Mouse (Mus musculus) CH12.LX (cell line): ENCODE results near the gene Gm6526.
"Not testable (repeated sequence)": the region's sequence is repeated elsewhere in the genome, so short reads cannot be mapped to it uniquely, and the experiment has no call there.

Experiments used
- CHD1 ChIP-seq: IDR thresholded peaks from 2 replicates; pipeline ENCODE4 v1.6.1; 2012; ENCODE audit warnings: low read depth, low read length, improper control_type of control experiment, inconsistent platforms
- CTCF ChIP-seq, 2 experiments: IDR thresholded peaks in 1 of 2; conservative IDR thresholded peaks in 1 of 2; 2 replicates each; pipeline ENCODE4 v1.5.1; 2011 to 2012; ENCODE audit warnings: low read depth in 2 of 2, low read length in 2 of 2, improper control_type of control experiment in 1 of 2, inconsistent platforms in 1 of 2, mild to moderate bottlenecking in 1 of 2, moderate library complexity in 1 of 2
- HCFC1 ChIP-seq: IDR thresholded peaks from 2 replicates; pipeline ENCODE4 v1.6.1; 2012; ENCODE audit warnings: low read depth, mild to moderate bottlenecking, inconsistent platforms, low read length, improper control_type of control experiment
- MAX ChIP-seq: IDR thresholded peaks from 2 replicates; pipeline ENCODE4 v1.6.1; 2011; ENCODE audit warnings: low read length, improper control_type of control experiment
- POLR2A ChIP-seq: IDR thresholded peaks from 2 replicates; pipeline ENCODE4 v1.6.1; 2011; ENCODE audit warnings: low read depth, mild to moderate bottlenecking, improper control_type of control experiment, low read length
- TBP ChIP-seq: conservative IDR thresholded peaks from 2 replicates; pipeline ENCODE4 v1.6.1; 2011; ENCODE audit warnings: low read depth, low read length, improper control_type of control experiment
- UBTF ChIP-seq: IDR thresholded peaks from 2 replicates; pipeline ENCODE4 v1.6.1; 2012; ENCODE audit warnings: low read depth, mild to moderate bottlenecking, inconsistent platforms, low read length, improper control_type of control experiment, moderate library complexity
- USF1 ChIP-seq: IDR thresholded peaks from 2 replicates; pipeline ENCODE4 v1.6.1; 2014; ENCODE audit warnings: low read depth, mild to moderate bottlenecking, inconsistent platforms, low read length, improper control_type of control experiment
- ZC3H11A ChIP-seq: IDR thresholded peaks from 2 replicates; pipeline ENCODE4 v1.6.1; 2012; ENCODE audit warnings: low read depth, mild to moderate bottlenecking, inconsistent platforms, low read length, improper control_type of control experiment
- ZMIZ1 ChIP-seq: IDR thresholded peaks from 2 replicates; pipeline ENCODE4 v1.6.1; 2012; ENCODE audit warnings: low read depth, mild to moderate bottlenecking, inconsistent platforms, low read length, improper control_type of control experiment

DNA sequence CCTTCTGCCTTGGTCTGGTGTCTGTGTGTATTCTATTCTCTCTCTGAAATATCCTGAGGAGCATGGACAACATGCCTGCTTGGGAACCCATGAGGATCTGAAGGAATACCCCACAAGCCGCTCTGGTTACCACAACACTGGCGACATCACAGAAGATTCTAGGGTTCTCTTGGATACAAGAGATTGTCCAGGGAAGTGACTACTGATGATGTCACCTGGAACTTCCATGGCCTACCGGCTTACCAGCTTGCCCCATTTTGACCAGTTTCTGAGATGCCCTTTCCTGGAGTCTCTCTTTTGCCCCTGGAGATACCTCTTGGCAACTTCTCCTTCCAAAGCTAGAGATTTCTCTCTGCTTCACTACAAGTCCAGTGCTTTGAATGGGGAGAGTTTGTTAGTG lies 20.3 kb upstream of the Gm6526 start, which contains the start of gene Gm16506:
- not testable (repeated sequence) for TF ChIP-seq POLR2A; CTCF (conservative IDR thresholded peaks at IDR 0.05 in 1 of 2, IDR thresholded peaks at IDR 0.05 in 1 of 2; ENCODE audit: low read depth in 2 of 2, low read length in 2 of 2); ZMIZ1; HCFC1; CHD1; MAX; ZC3H11A; UBTF; TBP; USF1
